Mouse (Mus musculus): ENCODE results near the gene Olfr623. TPM values are rescaled to one million over a fixed set of nuclear protein-coding genes. Genes with fewer than 3 reads are reported as not detected.

Olfr623 gene
- total RNA-seq (2023), result not detected in 4 replicates

DNA sequence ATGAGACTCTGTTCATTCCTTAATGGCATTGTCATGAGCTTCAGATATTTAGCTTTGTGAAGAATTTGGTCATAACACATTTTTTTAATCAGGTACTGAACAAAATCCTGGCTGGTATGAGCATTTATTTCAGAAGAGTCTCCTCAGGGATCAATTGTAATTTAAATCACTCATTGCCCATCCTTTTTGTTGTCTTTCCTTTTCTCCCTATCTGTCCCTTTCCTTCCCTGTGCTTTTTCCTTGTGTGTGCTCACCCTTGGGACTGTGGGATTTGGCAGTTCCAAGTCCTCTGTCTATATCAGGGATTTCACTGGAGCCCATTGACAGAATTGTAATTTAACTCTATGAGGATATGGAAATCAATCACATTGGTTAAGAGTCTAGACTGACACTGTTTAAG is at the start of gene Olfr623:
Gene Olfr623, minus strand, starts transcription at position 101 of the 400 bp plus-strand sequence.

DNA sequence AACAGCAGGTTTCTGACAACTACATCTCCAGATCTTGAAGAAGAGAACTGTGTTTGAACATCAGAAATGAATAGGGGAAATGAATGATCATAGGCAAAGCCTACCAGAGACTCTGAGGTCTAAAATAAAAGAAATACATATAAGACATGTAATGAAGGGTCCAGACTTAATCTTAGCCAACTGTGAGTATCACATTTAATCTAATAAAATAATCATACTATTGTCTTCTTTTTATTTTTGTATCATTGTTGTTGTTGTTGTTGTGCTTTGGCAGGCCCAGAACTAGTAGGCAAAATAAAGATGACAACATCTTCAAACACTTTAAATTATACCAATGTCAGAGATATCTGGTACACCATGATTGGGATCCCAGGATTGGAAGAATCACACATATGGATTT is 18.9 kb upstream of the Olfr623 start, which contains the start of gene Olfr625-ps1:
Gene Olfr625-ps1, plus strand, starts transcription at position 301 of the 400 bp plus-strand sequence.

DNA sequence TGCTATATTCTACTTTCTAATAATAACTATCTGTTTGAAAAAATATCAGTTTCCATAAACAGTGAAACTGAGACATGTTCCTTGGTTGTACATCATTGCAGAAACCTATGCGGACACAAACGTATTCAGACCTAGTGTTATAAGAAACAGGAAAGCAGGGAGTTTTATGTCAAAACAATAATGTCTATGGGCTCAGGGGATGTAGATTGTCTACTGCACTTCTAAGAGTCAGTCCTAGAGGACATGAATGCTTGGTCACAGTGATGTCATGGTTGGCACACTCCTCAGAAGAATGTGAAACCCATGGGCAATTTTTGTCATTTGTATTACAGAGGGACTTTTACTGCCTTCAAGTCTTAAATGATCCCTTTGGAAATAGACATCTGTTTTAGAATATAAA is 7.6 kb upstream of the Olfr623 start, which contains the start of gene Olfr624:
Gene Olfr624, minus strand, starts transcription at position 101 of the 400 bp plus-strand sequence.

DNA sequence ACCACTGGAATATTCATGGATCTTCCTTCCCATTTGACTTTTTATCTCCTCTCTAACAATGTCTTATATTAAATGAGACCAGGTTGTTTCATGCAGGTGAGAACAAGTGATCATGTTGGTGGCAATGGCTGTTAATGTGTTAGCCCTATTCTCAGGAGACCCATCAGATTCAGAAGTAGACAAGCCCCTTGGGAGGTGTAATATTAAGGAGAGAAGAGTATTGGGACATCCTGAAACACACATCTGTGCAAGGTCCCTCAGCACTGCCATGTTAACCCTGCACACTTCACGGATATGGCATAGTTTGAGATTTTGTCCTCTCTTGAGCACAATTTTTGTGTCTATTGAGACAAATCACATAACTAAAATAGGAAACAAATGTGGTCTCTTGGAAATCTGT is 20.9 kb downstream of the Olfr623 start, which contains the start of gene Olfr622:
Gene Olfr622, minus strand, starts transcription at position 101 of the 400 bp plus-strand sequence.

DNA sequence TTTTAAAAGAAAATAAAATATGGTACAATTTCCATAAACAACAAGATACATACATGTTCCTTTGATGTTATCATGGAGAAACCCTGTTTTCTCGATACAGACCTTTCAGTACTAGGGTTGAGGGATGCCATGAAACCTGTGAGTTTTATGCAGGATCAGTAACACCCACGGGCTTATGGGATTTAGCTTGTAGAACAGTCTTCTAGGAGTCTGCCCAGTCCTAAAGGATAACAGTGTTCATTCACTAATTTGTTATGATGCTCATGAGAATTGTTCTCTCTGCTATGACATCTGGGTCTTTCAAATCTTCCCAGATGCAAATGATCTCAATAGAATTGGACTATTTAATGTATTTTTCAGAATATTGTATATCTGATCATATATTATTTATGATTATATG is 51.1 kb downstream of the Olfr623 start, which contains the start of gene Olfr620:
Gene Olfr620, minus strand, starts transcription at position 101 of the 400 bp plus-strand sequence.

Other genes with a start within 250 kb of the Olfr623 start
- gene Usp17lc, start 248.6 kb downstream of the Olfr623 start, total RNA-seq (2023), result not detected in 4 replicates
- gene Olfr605, start 218.3 kb downstream of the Olfr623 start, total RNA-seq (2023), result not detected in 4 replicates
- gene Olfr606, start 214.7 kb downstream of the Olfr623 start, total RNA-seq (2023), result not detected in 4 replicates
- gene Olfr607, start 199.5 kb downstream of the Olfr623 start, total RNA-seq (2023), result not detected in 4 replicates
- not detected in 4 replicates for gene Olfr608, start 193.8 kb downstream of the Olfr623 start, total RNA-seq (2023)
- not detected in 4 replicates for gene Olfr609, start 165.6 kb downstream of the Olfr623 start, total RNA-seq (2023)
- gene Olfr610, start 151.6 kb downstream of the Olfr623 start, total RNA-seq (2023), result not detected in 4 replicates
- not detected in 4 replicates for gene Olfr611, start 142.9 kb downstream of the Olfr623 start, total RNA-seq (2023)
- gene Olfr612, start 121.0 kb downstream of the Olfr623 start, total RNA-seq (2023), result not detected in 4 replicates
- gene Olfr613, start 115.6 kb downstream of the Olfr623 start, total RNA-seq (2023), result not detected in 4 replicates
- not detected in 4 replicates for gene Olfr615, start 107.6 kb downstream of the Olfr623 start, total RNA-seq (2023)
- not detected in 4 replicates for gene Olfr616, start 94.6 kb downstream of the Olfr623 start, total RNA-seq (2023)
- not detected in 4 replicates for gene Olfr617, start 90.6 kb downstream of the Olfr623 start, total RNA-seq (2023)
- gene Olfr618, start 73.6 kb downstream of the Olfr623 start, total RNA-seq (2023), result not detected in 4 replicates
- gene Olfr619, start 63.1 kb downstream of the Olfr623 start, total RNA-seq (2023), result not detected in 4 replicates
- gene Olfr620, start 51.2 kb downstream of the Olfr623 start, total RNA-seq (2023), result not detected in 4 replicates
- gene Olfr622, start 21.0 kb downstream of the Olfr623 start, total RNA-seq (2023), result not detected in 4 replicates
- gene Olfr624, start 7.5 kb upstream of the Olfr623 start, total RNA-seq (2023), result not detected in 4 replicates
- not detected in 4 replicates for gene Olfr625-ps1, start 19.0 kb upstream of the Olfr623 start, total RNA-seq (2023)
- gene Olfr243, start 51.0 kb upstream of the Olfr623 start, total RNA-seq (2023), result not detected in 4 replicates
- not detected in 4 replicates for gene Olfr628, start 66.7 kb upstream of the Olfr623 start, total RNA-seq (2023)
- gene Olfr629, start 81.2 kb upstream of the Olfr623 start, total RNA-seq (2023), result not detected in 4 replicates
- not detected in 4 replicates for gene Olfr630, start 93.6 kb upstream of the Olfr623 start, total RNA-seq (2023)
- gene Olfr69, start 107.9 kb upstream of the Olfr623 start, total RNA-seq (2023), result not detected in 4 replicates
- gene Olfr68, start 116.0 kb upstream of the Olfr623 start, total RNA-seq (2023), result not detected in 4 replicates
- gene Olfr67, start 128.1 kb upstream of the Olfr623 start, total RNA-seq (2023), result not detected in 4 replicates
- gene Hbb-bt, start 150.3 kb upstream of the Olfr623 start, total RNA-seq (2023), result 4.4 to 21.0 TPM (median 14.7 TPM) in 4 replicates
- 43.8 to 120 TPM (median 71.7 TPM) in 4 replicates for gene Hbb-bs, start 164.4 kb upstream of the Olfr623 start, total RNA-seq (2023)
- gene Hbb-bh2, start 176.8 kb upstream of the Olfr623 start, total RNA-seq (2023), result not detected in 4 replicates
- gene Hbb-bh1, start 179.5 kb upstream of the Olfr623 start, total RNA-seq (2023), result not detected in 4 replicates
- not detected in 4 replicates for gene Hbb-y, start 189.5 kb upstream of the Olfr623 start, total RNA-seq (2023)
- gene Olfr66, start 222.6 kb upstream of the Olfr623 start, total RNA-seq (2023), result not detected in 4 replicates
- not detected in 4 replicates for gene Olfr64, start 230.8 kb upstream of the Olfr623 start, total RNA-seq (2023)
- not detected in 4 replicates for gene Olfr65, start 239.8 kb upstream of the Olfr623 start, total RNA-seq (2023)

Data from B cell, adult 62 days (primary cell).